Comparison of ENCODE assay signal across 12 mouse cellular contexts in genomic region chr6:140299653-140300052, GRCm38 (mm10).
DNase-seq lines count a peak whose midpoint lies in the region; ATAC-seq lines count a peak whose summit lies in the region.
"Had no signal": no experiment of that assay in that cellular context is flagged by ENCODE, and none has a peak within 500 bp of the region (broad histone marks: within the 10 kb centered on the region; RNA-seq: fewer than 3 reads in every experiment).

No protein-coding gene starts in this region.

- intact Hi-C loops in heart, postnatal 36 days (cut with DNase I) = no loop called here
- intact Hi-C loops in left cerebral cortex, postnatal 4 days (cut with DNase I) = loop anchor here (10.0 kb wide), 1 partner anchor 125 kb away; the partner anchor contains the start of gene Plekha5

- no peaks in the 10 kb centered on the region for H3K9me3 ChIP-seq in kidney, embryonic 16.5 days (ENCODE audit: low read length)

- peak; percentile 44; the same call in 1 of the 2 replicates for ATAC-seq in kidney, embryonic 16.5 days (ENCODE audit: low FRiP score, low TSS enrichment)

- no peaks in the 10 kb centered on the region for H3K36me3 ChIP-seq in kidney, embryonic 16.5 days (ENCODE audit: insufficient read depth, low read length)

- H3K4me2 ChIP-seq in kidney, embryonic 16.5 days (replicated peaks; ENCODE audit: low read depth, low read length) = no peak overlapping the region

- H3K27ac ChIP-seq in kidney, embryonic 16.5 days (ENCODE audit: low read length) = no peak overlapping the region; the same call in 1 of the 2 replicates
- H3K27ac ChIP-seq: left cerebral cortex, adult 2 months; liver, embryonic 14.5 days had no signal

- DNase-seq in heart, adult 11 months = peak; percentile 88
- DNase-seq in heart, postnatal 36 days = no peak
- DNase-seq in kidney, adult 11 months = no peak
- DNase-seq in MN1 (ENCODE audit: low spot score) = peak; percentile 66
- DNase-seq in lung, postnatal 10 days = peak; percentile 48
- DNase-seq in spleen, adult 18-20 months = no peak
- DNase-seq in left cerebral cortex, postnatal 4 days = no peak
- DNase-seq: B cell, adult 2 months; midbrain, embryonic 14.5 days had no signal

- no peaks in the 10 kb centered on the region for H3K27me3 ChIP-seq in kidney, embryonic 16.5 days (ENCODE audit: insufficient read depth, low read length)

- no peak overlapping the region for H3K4me3 ChIP-seq in kidney, embryonic 16.5 days (ENCODE audit: low read length)
- H3K4me3 ChIP-seq: left cerebral cortex, adult 2 months had no signal

- peaks cover 17% of the 10 kb centered on the region for H3K4me1 ChIP-seq in kidney, embryonic 16.5 days (ENCODE audit: insufficient read depth, low read length)

- WGBS in kidney, embryonic 16.5 days = 55% methylated on average over 7 of the region's 7 CpGs

- H3K9ac ChIP-seq in kidney, embryonic 16.5 days (replicated peaks; ENCODE audit: low read length) = no peak overlapping the region
- H3K9ac ChIP-seq: liver, embryonic 14.5 days had no signal

Comparison
In these comparisons a context has a peak if more than half of its experiments do, and no peak if none do; other contexts are left out.
1. DNase-seq: peak in heart, adult 11 months (single experiment), MN1 (single experiment) and lung, postnatal 10 days (single experiment); none in heart, postnatal 36 days (0 of 2), kidney, adult 11 months (single experiment), spleen, adult 18-20 months (0 of 2) and left cerebral cortex, postnatal 4 days (single experiment).